Mouse (Mus musculus) kidney, postnatal 0 days (tissue): ENCODE data around the gene Rmi2. TPM values are rescaled to one million over a fixed set of nuclear protein-coding genes. Genes with fewer than 3 reads are reported as not detected.

ENCODE experiments used
- ATAC-seq: fragments of 200-750 bp; cut with Nextera tagmentation; replicated peaks from 2 replicates; pipeline ENCODE4 v1.8.0; 2017; ENCODE audit warnings: low read depth, moderate number of reproducible peaks, moderate TSS enrichment, moderate library complexity; ENCODE audit not compliant: low FRiP score
- DNase-seq: peaks from one replicate; pipeline ENCODE4 v3.0.0-alpha.2; 2016; ENCODE audit warnings: low spot score
- H3K27ac ChIP-seq: fragments of 300-500 bp; sonication (generic); 2 replicates; pipeline ENCODE4 v1.5.1; 2014; ENCODE audit warnings: mild to moderate bottlenecking
- H3K27me3 ChIP-seq: fragments of 300-500 bp; sonication (generic); 2 replicates; pipeline ENCODE4 v1.6.1; 2014; ENCODE audit warnings: low read length, mixed read lengths; ENCODE audit not compliant: insufficient read depth
- H3K36me3 ChIP-seq: fragments of 300-500 bp; sonication (generic); 2 replicates; pipeline ENCODE4 v1.6.1; 2014; ENCODE audit warnings: low read length, mixed read lengths; ENCODE audit not compliant: insufficient read depth
- H3K4me1 ChIP-seq: fragments of 300-500 bp; sonication (generic); replicated peaks from 2 replicates; pipeline ENCODE4 v1.6.1; 2014; ENCODE audit warnings: antibody characterized with exemption, low read length, mixed read lengths; ENCODE audit not compliant: insufficient read depth
- H3K4me2 ChIP-seq: fragments of 300-500 bp; sonication (generic); 2 replicates; pipeline ENCODE4 v1.6.1; 2014; ENCODE audit warnings: mild to moderate bottlenecking, low read length, moderate library complexity, mixed read lengths
- H3K4me3 ChIP-seq: fragments of 300-500 bp; sonication (generic); replicated peaks from 2 replicates; pipeline ENCODE4 v1.5.1; 2014; ENCODE audit warnings: low read depth, low read length
- H3K9ac ChIP-seq: fragments of 300-500 bp; sonication (generic); 2 replicates; pipeline ENCODE4 v1.6.1; 2014; ENCODE audit warnings: low read depth, low read length
- H3K9me3 ChIP-seq: fragments of 300-500 bp; sonication (generic); replicated peaks from 2 replicates; pipeline ENCODE4 v1.6.1; 2016; ENCODE audit warnings: low read length, inconsistent platforms, mixed read lengths
- CTCF ChIP-seq: IDR thresholded peaks from 2 replicates; pipeline ENCODE4 v1.5.1; 2016; ENCODE audit warnings: antibody characterized with exemption, low read depth, mild to moderate bottlenecking, moderate library complexity
- WGBS: fragments of 180-500 bp; shearing (Covaris S2); extraction: QIAGEN DNeasy Blood & Tissue Kit; methylation state at CpG from one replicate; pipeline ENCODE4 v1.1.7; 2014; 5-methylcytosine and 5-hydroxymethylcytosine counted together
- polyA plus RNA-seq: library from polyadenylated mRNA; unstranded; fragments of >200 nt; fragmentation: Nextera tagmentation; extraction: Ambion mirVana; gene quantifications from 2 replicates; pipeline ENCODE4 v1.2.1, GENCODE M21; 2015

Gene Rmi2
- polyA plus RNA-seq, 1 experiment from 2014 or later = 1.6 TPM

GRCm38 (mm10) chr16:10836388-10836787 is 1.5 kb downstream of the Rmi2 start:
- no peak for TF ChIP-seq CTCF
- no peak overlapping the region for H3K9ac ChIP-seq
- WGBS = 92% methylated on average over 3 of the region's 3 CpGs
- no peak overlapping the region for H3K4me2 ChIP-seq
- no peak overlapping the region for H3K4me3 ChIP-seq
- H3K4me1 ChIP-seq = peaks cover 6% of the 10 kb centered on the region; the same call in 1 of the 2 replicates
- DNase-seq (no peak), ATAC-seq (no peak)
- H3K9me3 ChIP-seq = no peaks in the 10 kb centered on the region
- no peaks in the 10 kb centered on the region for H3K27me3 ChIP-seq
- no peaks in the 10 kb centered on the region for H3K36me3 ChIP-seq
- no peak overlapping the region for H3K27ac ChIP-seq

- Histone ChIP-seq H3K36me3 (no peaks in the 10 kb centered on the region), H3K9me3 (no peaks in the 10 kb centered on the region), H3K4me1 (peaks cover 6% of the 10 kb centered on the region; the same call in 1 of the 2 replicates), H3K27ac (no peak overlapping the region), H3K4me2 (no peak overlapping the region), H3K27me3 (no peaks in the 10 kb centered on the region), H3K9ac (no peak overlapping the region), H3K4me3 (no peak overlapping the region)
- WGBS = 67% methylated on average over 3 of the region's 3 CpGs
- TF ChIP-seq CTCF = no peak
- no peak for DNase-seq
- no peak for ATAC-seq
These were observed 2.4 kb downstream of the Rmi2 start for GRCm38 (mm10) chr16:10837250-10837649.

GRCm38 (mm10) chr16:10837903-10838302 is 3.0 kb downstream of the Rmi2 start:
- no peak overlapping the region for H3K4me2 ChIP-seq

DNA sequence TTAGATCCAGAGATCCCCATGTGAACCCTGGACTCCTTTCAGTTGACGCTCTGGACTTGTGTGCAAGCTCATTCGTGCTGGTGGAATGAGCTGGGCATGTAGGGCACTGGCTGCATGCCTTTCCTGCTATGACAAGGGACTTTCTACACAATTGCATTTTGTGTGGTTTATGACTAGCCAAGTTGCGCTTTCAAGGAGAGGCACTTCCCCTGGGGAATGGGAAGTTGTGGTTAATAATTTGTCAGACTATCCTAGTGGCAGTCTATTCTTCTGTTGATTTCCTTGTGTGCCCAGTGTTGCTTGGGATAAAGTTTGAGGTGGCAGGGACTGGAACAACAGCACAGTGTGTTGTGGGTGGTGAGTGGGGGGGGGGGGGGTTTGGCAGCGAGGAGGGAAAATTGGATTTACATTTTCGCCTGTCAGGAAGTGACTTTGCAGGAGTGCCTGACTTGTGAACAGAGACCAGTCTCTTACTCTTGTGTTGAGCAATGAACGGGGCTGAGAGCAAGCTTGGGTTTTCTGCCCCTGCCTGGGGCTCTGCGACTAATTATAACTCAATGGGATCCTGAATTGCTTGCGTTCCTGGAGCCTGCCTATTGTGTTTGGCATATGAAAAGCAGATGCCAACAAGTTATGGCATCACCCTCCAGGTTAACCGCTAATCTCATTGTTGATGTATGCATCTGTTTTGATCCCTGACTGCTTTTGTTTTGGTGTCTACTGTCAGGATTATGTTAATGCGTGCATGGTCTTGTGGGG is 3.8 kb downstream of the Rmi2 start:
- Histone ChIP-seq H3K9me3 (no peaks in the 10 kb centered on the region), H3K9ac (no peak overlapping the region), H3K4me1 (peaks cover 7% of the 10 kb centered on the region; the same call in 1 of the 2 replicates), H3K4me2 (no peak overlapping the region), H3K36me3 (no peaks in the 10 kb centered on the region), H3K4me3 (no peak overlapping the region), H3K27me3 (no peaks in the 10 kb centered on the region), H3K27ac (peak overlapping the region; percentile 37; the same call in 1 of the 2 replicates)
- no peak for TF ChIP-seq CTCF
- peak; percentile 46 for DNase-seq
- ATAC-seq = peak; percentile 30; the same call in 1 of the 2 replicates
- 56% methylated on average over 10 of the region's 10 CpGs for WGBS

More at GRCm38 (mm10) chr16:10837903-10838302, 3.0 kb downstream of the Rmi2 start:
- ATAC-seq (no peak), DNase-seq (no peak)
- no peaks in the 10 kb centered on the region for H3K9me3 ChIP-seq
- H3K36me3 ChIP-seq = no peaks in the 10 kb centered on the region
- H3K4me3 ChIP-seq = no peak overlapping the region
- 81% methylated on average over 1 of the region's 1 CpGs for WGBS
- H3K27ac ChIP-seq = peak overlapping the region; percentile 37
- no peak for TF ChIP-seq CTCF
- H3K4me1 ChIP-seq = peaks cover 6% of the 10 kb centered on the region; the same call in 1 of the 2 replicates
- H3K9ac ChIP-seq = no peak overlapping the region
- no peaks in the 10 kb centered on the region for H3K27me3 ChIP-seq

DNA sequence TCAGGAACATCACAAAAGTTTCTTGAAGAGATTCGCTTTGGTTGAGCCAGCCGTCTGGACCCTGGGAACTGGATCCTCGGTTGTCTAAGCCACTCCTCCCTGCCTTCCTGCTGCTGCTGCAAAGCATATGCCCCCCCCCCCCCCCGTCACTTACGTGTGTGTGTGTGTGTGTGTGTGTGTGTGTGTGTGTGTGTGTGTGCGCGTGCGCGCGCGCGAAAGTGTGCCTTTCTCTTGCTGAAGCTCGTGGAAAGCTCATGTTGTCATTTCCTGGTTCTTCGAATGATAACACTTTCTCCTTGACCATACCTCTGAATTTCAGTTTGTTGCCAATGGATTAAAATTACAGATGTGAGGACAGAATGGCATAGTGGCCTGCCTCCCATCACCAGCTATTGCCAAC is 5.2 kb downstream of the Rmi2 start:
- no peaks in the 10 kb centered on the region for H3K27me3 ChIP-seq
- H3K9me3 ChIP-seq = no peaks in the 10 kb centered on the region
- H3K27ac ChIP-seq = no peak overlapping the region
- DNase-seq = no peak
- 88% methylated on average over 12 of the region's 14 CpGs for WGBS
- ATAC-seq = no peak
- TF ChIP-seq CTCF = no peak
- no peak overlapping the region for H3K4me3 ChIP-seq
- H3K9ac ChIP-seq = no peak overlapping the region
- H3K4me1 ChIP-seq = peaks cover 16% of the 10 kb centered on the region; the same call in 1 of the 2 replicates
- no peak overlapping the region for H3K4me2 ChIP-seq
- H3K36me3 ChIP-seq = no peaks in the 10 kb centered on the region

GRCm38 (mm10) chr16:10842282-10842855 is 7.5 kb downstream of the Rmi2 start:
- Histone ChIP-seq H3K9ac (no peak overlapping the region), H3K36me3 (no peaks in the 10 kb centered on the region), H3K4me2 (no peak overlapping the region), H3K9me3 (no peaks in the 10 kb centered on the region), H3K4me3 (no peak overlapping the region), H3K27me3 (no peaks in the 10 kb centered on the region), H3K27ac (no peak overlapping the region), H3K4me1 (peaks cover 13% of the 10 kb centered on the region; the same call in 1 of the 2 replicates)
- ATAC-seq (peak; percentile 18; the same call in 1 of the 2 replicates), DNase-seq (peak; percentile 37)
- no peak for TF ChIP-seq CTCF
- WGBS = 45% methylated on average over 4 of the region's 4 CpGs
